Mouse (Mus musculus) bone marrow macrophage, adult 2 months (primary cell): Measurements from ENCODE around the gene Serpina3n.

Experiments used
- CTCF ChIP-seq: IDR thresholded peaks from 2 replicates; pipeline ENCODE4 v1.5.1; 2012; ENCODE audit warnings: low read depth, mild to moderate bottlenecking, low read length, moderate library complexity
- POLR2A ChIP-seq: IDR thresholded peaks from 2 replicates; pipeline ENCODE4 v1.6.1; 2012; ENCODE audit warnings: mild to moderate bottlenecking, low read depth, low read length, borderline replicate concordance

GRCm38 (mm10) chr12:104433214-104433613 lies 26.7 kb downstream of the Serpina3n start:
- TF ChIP-seq CTCF, result no peak
- TF ChIP-seq POLR2A, result no peak
